Mouse (Mus musculus) T-helper 2 cell (primary cell): ENCODE data around the gene Adam10.

Source experiments
- in situ Hi-C: fragments of 300-600 bp; cut with MboI, MseI; formaldehyde crosslinking; loops from one replicate; pipeline ENCODE4 v1.15.1; 2025; ENCODE audit warnings: high pct_unique_total_duplicates

Gene Adam10

DNA sequence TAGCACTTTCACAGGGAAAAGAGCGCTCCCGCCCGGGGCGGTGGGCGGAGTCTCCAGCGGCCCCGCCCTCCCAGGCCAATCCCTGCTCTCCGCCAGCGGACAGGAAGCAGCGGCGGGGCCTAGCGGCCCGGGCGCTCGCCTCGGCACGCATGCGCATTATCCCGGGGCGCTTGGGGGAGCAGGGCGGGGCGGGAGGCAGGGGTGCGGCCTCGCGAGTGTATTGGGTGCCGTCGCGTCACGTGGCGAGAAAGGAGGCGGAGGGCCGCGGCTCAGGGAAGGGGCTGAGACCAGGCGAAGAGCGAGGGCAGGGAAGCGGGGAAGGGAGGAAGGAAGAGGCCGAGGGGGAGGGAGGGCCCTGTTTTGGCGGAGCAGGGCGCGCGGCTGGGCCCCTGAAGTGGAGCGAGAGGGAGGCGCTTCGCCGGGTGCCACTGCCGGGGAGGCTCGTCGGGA is at the start of gene Adam10:
TSS of gene Adam10 (plus strand) at position 316 of the 450 bp plus-strand sequence.
- in situ Hi-C loops = no loop called here

DNA sequence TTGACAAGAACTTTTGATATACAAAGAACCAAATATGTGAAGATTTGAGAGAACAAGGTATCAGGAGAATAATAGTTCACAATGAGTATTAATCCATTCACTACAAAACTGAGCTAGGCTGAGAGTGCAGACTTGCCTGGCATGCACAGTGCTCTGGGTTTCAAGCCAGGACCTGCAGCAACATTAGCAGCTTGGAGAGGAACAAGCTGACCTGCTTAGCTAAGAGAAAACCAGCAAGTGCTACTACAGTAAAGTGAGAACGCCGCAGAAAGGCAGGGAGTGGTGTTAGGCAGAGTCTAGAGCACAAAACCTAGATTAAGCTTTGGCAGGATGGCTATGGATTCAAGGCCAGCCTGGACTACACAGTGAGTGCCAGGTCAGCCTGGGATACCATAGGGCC is 49.1 kb upstream of the Adam10 start:
- in situ Hi-C loops = loop anchor here (10.0 kb wide), 1 partner anchor 305 kb away; no protein-coding TSS in a partner anchor

DNA sequence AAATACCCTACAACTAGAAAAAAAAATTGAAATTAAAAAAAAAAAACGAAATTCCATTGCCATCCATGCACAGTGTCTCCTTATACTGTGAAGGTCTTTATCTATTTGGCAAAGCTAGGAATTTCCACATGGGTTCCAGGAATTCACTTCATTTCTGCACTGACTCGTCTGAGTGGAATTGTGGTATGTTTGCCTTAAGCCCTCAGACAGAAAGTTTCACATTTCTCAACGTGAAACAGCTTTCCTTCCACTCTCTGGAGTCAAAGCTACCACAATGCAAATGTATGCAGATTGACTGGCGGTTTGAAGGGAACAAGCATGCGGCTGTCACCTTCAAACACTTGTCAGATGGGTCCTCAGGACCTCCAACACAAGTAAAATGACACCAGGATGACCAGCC is 47.1 kb upstream of the Adam10 start:
- in situ Hi-C loops = no loop called here

DNA sequence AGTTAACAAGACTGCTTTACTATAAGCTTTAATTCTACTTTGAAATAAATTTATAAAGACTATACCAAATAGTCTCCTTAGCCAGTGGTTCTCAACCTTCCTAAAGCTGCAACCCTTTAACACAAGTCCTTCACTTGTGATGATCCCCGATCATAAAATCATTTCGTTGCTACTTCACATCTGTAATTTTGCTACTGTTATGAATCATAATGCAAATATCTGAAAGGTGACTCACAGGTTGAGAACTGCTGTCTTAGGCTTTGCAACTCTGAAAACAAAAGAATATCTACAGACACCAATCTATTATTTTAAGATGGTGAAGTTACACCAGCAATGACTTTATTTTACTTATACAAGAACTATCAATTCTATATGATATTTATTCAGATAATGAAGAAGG is 42.0 kb upstream of the Adam10 start:
- in situ Hi-C loops = no loop called here

DNA sequence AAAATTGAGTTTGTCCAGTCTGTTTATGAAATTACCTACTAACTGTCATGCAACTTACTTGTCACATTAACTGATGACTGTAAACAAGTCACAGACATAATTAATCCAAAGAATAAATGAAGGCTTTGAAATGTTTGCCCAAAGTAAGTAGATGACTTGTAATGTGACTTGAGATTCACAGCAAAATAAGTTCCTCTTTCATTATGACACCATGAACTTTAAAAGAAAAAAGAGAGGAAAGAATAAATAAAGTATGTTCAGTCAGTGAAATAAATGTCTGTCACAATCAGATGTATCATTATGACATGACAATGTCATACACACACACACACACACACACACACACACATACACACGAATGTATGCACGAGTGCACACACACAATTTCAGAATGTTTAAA is 28.5 kb upstream of the Adam10 start:
- in situ Hi-C loops = no loop called here

DNA sequence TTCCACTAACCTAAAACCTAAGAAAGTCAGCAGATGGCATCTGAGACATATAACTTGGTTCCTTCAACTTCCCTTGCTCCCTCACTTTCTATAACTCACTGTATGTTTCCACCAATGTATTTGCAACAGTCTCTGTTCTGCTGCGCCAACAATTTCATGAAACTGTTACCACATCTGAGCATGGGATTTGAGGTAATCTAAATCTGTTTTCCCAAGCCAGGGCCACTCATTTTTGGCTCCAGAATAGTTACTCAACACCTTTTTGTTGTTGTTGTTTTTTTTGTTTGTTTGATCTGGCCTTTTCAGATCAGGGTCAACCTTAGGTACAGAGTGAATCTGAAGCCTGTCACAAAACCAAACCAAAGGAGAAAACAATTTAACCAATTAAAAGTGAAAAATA is 27.8 kb upstream of the Adam10 start:
- in situ Hi-C loops = no loop called here

DNA sequence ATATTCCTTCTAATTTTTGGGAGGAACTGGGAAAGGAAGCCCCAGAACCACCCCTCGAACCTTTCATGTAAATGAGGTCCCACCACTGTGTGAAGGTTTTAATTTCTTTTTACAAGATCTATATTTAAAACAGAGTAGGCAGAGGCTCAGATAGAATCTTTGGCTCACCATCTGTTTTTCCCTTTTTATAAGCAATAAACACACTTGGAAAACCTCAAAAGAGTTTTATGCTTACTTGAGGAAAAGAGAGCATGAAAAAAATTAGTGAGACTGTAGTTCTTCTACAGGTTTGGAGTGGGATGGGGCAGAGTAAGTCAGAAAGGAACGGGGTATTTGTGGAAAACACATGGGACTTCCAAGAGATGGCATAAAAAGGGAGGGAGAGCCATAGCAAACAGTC is 26.6 kb upstream of the Adam10 start:
- in situ Hi-C loops = no loop called here

DNA sequence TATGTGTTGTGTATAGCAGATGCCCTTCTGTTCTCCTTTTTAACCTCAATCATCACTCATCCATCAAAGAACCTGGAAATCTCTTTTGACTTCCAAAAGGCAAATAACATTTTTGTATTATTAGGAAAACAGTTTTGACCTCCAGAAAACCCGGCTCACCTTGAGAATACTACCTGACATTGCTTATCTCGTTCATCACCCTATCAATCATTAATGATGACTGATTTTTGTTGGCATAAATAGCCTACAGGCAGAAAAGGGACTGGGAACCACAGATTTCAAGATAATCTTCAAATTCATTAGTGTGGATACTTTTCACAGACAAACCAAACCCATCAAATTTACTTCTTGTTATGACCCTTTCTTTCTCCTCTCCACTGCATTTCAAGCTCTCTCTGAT is 24.9 kb upstream of the Adam10 start:
- in situ Hi-C loops = no loop called here

DNA sequence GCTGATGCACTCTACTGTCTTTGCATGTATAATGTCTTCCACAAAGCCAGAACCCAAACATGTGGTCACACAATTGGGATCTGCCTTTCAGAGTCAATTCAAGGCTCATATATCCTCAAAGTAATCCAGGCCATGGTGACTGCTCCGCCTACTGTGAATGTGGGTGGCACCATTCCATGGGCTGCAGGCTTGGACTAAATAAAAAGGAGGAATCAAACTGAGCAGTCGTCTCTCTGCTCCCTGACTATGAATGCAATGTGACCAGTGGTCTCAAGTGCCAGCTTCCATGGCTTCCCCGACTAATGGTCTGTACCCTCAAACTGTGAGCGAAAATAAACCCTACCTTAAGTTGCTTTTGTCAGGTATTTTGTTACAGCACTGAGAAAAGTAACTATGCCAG is 24.3 kb upstream of the Adam10 start:
- in situ Hi-C loops = no loop called here

DNA sequence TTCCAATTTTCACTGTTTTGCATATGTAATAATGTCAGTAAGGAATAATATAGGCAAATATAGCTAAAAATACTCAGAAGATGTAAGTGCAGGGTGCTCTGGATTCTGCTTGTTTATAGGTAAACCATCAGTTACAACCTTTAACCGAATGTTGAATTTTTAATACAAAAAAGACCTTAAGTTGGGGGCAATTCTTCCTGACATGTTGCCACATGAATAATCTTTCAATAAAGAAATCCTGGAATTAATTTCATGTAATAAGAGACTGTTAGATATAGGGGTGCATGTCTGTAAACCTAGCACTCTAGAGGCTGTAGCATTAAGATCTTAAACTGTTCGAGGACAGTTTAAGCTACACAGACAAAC is 23.1 kb upstream of the Adam10 start:
- in situ Hi-C loops = no loop called here

DNA sequence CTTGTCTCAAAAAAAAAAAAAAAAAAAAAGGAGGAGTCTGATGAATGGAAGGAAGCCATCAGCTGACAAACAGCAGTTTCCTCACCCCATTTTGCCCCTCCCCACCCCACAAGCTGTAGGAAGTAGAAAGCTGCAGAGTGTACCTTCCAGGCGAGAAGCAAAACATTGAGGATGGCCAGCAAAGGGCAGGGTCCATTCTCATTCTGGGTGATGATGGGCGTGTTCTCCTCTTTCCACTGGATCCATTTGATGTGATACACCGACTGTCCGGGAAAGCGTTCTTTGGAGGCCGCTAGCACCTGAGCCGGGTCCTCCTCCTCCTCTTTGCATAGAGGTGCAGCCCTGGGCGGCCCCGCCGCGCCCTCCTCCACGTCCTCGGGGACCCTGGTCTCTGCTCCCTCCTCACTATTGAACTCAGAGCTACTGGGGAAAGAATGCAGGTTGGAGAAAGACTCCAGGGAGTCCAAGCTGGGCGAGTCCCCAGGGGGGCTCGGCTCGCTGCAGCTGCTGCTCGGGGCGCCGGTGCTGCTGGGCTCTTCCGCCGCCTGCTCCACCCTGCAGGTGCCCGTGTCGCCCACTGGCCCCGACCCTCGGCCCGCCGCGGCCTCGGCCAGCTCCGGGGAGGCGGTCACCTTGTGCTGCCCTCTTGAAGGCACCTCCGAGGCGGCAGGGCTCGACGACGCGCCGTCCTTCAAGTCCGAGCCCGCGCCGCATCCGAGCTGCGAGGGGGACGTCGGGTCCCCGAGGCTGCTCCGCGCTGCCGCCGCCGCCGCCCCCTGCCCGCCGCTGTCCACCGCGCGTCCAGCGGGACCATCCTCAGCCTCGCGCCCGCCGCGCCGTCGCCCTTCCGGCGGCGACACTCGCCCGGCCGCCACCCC is 22.4 kb upstream of the Adam10 start, which contains the start of gene Gm10642:
TSS of gene Gm10642 (plus strand) at position 122 of the 878 bp plus-strand sequence.
- in situ Hi-C loops = no loop called here

DNA sequence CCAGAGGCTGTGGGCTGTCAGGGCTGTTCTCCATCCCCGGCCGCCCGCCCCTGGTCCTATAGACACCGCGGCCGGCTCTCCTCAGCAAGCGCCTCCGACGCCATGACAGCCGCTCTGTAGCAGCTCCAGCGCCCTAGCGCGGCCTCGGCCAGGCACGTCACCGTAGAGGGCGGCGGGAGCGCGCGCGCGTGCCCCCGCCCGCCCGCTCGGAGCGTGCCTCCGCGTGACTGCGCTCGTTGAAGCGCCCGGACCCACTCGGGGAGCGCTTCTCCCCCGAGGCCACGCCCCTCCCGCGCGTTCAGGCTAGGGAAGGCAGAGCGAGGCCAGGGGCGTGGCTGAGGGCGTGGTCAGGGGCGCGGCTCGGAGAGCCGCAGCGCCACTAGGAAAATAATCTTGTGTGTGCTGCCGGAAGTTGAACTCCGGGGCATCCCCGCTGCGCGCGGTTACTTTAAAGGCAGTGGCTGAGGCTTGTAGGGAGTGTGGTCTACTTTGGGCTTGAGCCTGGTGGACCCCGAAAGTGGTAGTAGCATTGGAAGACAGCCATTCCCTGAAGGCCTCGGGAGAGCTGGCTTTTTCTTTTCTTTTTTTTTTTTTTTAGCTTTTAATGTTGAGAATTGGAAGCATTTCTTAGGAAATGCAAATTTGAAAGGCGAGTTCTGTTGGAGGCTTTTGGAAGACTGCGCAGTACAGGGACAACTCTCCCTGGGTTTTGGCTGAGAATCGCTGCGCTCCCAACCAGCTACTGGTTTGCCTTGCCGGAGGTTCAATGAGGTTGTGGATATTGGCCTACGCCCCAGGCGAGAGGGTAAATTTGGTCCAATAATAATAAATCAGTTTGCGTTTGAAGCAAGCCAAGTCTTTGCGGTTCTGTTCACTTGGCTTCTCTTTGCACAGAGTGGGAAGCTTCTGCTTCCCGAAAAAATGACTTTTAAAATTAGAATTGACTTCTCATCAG is 21.5 kb upstream of the Adam10 start, which contains the start of gene Mindy2:
TSS of gene Mindy2 (minus strand) at position 162 of the 955 bp plus-strand sequence.
- in situ Hi-C loops = no loop called here

DNA sequence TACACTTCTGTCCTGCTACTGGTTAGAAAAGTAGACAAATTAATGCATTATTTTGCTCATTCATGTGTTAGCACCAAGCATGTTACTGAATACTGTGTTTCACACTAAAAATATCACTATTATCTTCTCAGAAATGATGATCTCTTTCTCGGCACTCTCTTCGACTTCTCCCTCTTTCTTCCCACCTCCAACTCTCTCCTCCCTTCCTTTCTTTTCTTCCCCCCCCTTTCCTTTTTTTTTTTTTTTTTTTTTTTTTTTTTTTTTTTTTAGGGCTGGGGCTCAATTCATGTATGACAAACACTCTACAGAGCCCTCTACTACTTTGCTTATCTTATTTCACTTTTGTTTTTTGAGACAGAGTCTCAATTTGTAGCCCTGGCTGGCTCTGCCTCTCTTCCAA is 20.5 kb upstream of the Adam10 start:
- in situ Hi-C loops = no loop called here

DNA sequence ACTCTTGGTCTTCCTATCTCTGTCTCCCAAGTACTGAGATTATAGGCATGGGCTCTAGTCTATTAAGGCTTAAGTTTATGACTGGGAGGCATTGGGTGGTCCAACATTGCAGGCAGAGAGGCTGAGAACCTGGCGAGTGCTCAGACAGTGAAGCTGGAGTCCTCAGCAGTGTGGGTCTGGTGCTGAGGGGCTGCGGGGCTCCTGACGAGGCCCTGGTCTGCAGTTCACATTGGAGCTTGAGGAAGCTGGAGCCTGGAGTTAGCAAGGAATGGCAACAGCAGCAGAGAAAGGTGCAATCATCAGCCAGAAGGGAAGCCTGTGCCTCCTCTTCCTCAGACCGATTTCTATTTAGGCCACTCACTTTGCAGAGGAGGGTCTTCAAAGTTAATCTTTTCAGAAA is 13.9 kb upstream of the Adam10 start:
- in situ Hi-C loops = no loop called here

DNA sequence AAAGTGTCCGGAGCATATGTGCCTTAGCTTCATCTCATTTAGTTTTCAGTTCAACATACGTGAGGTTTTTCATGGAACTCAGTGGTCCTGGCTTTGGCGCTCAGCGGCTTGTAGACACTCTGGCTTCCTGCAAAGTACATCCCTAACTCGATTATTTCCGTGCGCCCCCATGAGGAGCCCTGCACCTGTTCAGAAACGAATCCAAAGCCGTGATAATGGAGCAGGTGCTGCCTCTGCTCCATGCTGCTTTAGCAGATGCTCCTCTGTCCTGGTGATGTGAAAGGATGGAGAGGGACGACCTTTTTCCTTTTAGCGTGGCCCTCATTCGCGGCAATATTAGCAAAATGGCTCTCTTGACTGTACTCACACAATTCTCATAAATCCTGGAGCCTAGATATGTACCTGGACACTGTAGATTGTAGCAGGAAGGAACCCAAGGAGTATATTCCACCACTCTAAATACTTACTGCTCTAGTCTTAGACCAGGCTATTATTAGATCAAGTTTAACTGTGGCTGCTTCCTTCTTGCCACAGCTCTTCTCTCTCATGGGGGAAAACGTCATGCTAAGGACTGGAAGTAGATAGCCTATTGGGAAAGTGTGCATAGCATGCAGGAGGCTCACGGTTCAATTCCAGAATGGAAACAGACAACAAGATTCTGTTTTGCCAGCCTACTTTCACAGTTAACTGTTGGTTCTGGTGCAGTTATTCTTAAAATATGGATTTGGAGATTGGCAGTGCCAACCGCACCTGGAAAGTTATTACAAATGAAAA is 13.2 kb upstream of the Adam10 start:
- in situ Hi-C loops = no loop called here

DNA sequence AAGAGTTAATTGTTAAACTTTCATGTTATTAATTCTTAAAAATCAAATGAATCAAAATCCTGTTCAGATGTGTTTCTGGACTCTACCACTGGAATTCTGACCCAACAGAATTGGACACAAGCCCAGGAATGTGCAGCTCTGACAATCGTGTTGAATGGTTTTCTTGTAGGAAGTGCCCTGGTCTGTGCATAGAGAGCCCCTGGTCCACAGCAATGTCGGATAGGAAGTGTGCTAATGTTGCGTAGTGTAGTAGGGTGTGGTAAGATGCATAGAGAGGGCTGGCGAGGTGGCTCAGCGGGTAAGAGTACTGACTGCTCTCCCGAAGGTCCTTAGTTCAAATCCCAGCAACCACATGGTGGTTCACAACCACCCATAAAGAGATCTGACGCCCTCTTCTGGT is 12.0 kb upstream of the Adam10 start:
- in situ Hi-C loops = no loop called here

DNA sequence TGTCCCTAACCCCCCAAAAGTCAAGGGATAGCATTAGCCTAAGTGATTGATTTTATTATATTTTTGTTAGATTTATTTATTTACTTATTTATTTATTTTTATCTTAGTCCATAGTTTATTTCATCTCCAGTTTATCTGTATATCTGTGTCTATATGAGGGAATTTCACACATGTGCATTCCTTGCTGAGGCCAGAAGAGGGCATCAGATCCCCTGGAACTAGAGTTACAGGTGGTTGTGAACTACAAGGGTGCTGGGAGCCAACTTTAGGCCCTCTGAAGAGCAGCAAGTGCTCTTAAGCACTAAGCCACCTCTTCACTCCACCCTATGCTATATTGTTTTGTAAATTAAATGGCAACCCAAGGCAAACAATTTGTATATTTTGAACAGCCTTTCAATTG is 10.7 kb upstream of the Adam10 start:
- in situ Hi-C loops = no loop called here

DNA sequence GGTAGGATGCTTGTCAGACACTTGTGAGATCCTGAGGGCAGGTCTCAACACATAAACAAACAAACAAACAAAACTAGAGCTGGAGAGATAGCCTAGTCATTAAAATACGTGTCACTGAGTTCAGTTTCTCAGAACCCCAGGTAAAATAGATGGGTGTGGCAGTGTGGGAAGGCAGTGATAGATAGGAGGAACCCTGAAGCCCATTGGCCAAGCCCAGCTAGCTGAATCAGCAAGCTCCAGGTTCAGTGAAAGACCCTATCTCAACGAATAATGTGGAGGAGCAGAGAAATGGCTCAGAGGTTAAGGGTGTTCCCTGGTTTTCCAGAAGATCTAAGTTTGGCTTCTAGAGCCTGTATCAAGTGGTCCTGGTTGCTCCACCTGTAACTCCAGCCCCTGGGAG is 9.6 kb upstream of the Adam10 start:
- in situ Hi-C loops = no loop called here

DNA sequence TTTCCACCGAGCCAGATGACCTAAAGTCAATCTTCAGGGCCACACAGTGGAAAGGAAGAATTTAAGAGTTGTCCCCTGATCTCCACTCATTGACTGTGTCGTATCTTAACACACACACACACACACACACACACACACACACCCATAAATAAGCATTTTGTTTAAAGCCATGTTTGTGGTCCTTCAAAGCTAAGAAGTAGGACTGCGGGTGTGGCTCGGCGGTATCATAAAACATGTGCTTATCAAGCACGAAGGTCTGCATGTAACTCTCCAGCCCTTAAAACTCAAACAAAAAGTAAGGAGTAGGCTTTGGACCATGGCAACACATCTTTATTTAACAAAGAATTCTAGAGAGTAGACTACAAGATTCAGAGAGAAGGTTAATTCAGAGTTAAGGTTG is 8.4 kb upstream of the Adam10 start:
- in situ Hi-C loops = no loop called here

DNA sequence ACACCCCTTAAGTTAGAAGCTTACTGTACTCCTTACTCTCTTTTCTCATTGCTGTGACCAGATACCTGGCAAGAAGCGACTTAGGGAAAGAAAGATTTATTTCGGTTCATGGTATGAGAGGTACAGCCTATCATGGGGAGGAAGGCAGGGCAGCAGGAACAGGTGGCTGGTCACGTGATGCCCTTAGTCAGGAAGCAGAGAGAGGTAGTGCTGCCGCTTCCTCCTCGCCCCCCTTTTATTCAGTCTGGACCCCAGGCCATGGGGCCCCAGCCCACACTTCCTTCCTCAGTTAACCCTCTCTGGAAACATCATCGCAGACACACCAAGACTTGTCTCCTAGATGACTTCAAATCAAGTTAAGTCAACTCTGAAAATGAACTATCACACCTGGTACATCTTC is 7.5 kb upstream of the Adam10 start:
- in situ Hi-C loops = no loop called here

DNA sequence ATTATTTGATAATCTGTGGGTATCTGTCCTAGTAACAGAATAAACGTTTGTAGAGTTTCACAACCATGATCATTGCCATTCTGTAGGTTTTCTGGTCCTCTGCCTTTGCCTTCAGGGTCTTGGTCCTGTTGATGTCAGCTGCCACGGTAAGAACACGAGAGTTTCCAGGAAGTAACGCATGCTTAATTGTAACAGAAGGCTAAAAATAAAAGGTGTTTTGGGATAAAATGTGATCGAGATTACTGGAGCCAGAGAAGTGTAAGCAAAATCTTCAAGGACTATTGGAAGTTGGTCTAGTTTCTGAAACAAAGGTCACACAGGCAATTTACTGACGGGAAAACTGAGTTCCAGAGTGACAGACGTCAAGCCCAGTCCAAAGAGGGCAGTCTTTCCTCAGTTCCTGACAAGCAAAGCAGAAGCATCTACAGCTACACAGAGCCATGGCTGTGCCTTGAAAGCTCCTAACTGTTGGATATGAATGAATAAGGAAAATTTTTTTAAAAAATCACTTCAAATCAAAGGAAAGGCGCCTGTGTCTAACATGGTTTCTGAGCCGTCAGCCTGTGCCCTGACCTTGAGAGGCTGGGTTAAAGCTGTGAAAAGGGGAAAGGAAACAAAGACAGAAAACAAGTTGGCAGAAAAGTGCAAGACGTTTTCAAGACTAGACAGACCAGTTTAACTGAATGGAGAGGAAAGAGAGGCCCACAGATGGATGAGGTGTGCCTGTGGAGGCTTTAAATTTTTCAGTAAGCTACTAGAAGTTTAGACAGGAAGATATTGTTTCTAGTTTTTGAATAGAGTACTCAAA is 6.8 kb upstream of the Adam10 start:
- in situ Hi-C loops = no loop called here
